Mouse (Mus musculus) liver, adult 2 months (tissue): ENCODE data around the gene Tle6. TPM values are rescaled to one million over a fixed set of nuclear protein-coding genes. Genes with fewer than 3 reads are reported as not detected.

Source experiments
- DNase-seq: peaks from one replicate; pipeline ENCODE4 v3.0.0-alpha.2; 2011; ENCODE audit warnings: low read depth, low spot score; ENCODE audit errors: extremely low read depth
- H3K27ac ChIP-seq: fragments of 200-500 bp; replicated peaks from 2 replicates; pipeline ENCODE4 v1.5.1; 2012; ENCODE audit warnings: low read depth, mild to moderate bottlenecking, control low read depth, inconsistent platforms, low read length; ENCODE audit not compliant: insufficient read depth
- H3K27me3 ChIP-seq: fragments of 200-500 bp; 2 replicates; pipeline ENCODE4 v1.6.1; 2012; ENCODE audit warnings: mild to moderate bottlenecking, moderate library complexity, low read length, inconsistent platforms; ENCODE audit not compliant: control insufficient read depth, insufficient read depth
- H3K36me3 ChIP-seq: fragments of 200-500 bp; 2 replicates; pipeline ENCODE4 v1.6.1; 2012; ENCODE audit warnings: low read length, inconsistent platforms; ENCODE audit not compliant: control insufficient read depth, insufficient read depth
- H3K4me1 ChIP-seq: fragments of 200-500 bp; 2 replicates; pipeline ENCODE4 v1.6.1; 2011; ENCODE audit warnings: low read length; ENCODE audit not compliant: control insufficient read depth, insufficient read depth
- H3K4me3 ChIP-seq: fragments of 200-500 bp; 2 replicates; pipeline ENCODE4 v1.5.1; 2011; ENCODE audit warnings: low read depth, mild to moderate bottlenecking, control low read depth, low read length, moderate library complexity; ENCODE audit not compliant: insufficient read depth
- H3K79me2 ChIP-seq: fragments of 200-500 bp; 2 replicates; pipeline ENCODE4 v1.6.1; 2012; ENCODE audit warnings: inconsistent platforms, mild to moderate bottlenecking, low read length, moderate library complexity; ENCODE audit not compliant: control insufficient read depth, insufficient read depth
- H3K9ac ChIP-seq: fragments of 200-500 bp; 2 replicates; pipeline ENCODE4 v1.6.1; 2012; ENCODE audit warnings: low read depth, mild to moderate bottlenecking, control low read depth, inconsistent platforms, low read length
- CTCF ChIP-seq: fragments of 200-500 bp; IDR thresholded peaks from 2 replicates; pipeline ENCODE4 v1.5.1; 2011; ENCODE audit warnings: low read depth, low read length, control low read depth
- POLR2A ChIP-seq: fragments of 200-500 bp; IDR thresholded peaks from 2 replicates; pipeline ENCODE4 v1.6.1; 2011; ENCODE audit warnings: low read length, control low read depth; ENCODE audit not compliant: insufficient read depth; ENCODE audit errors: extremely low read depth
- WGBS: fragments of 180-500 bp; shearing (Covaris S2); methylation state at CpG from one replicate; pipeline ENCODE4 v1.1.7; 2018; 5-methylcytosine and 5-hydroxymethylcytosine counted together
- polyA plus RNA-seq: library from polyadenylated mRNA; depleted of rRNA; stranded (reverse); fragments of >200 nt; gene quantifications from 2 replicates; pipeline ENCODE4 v1.2.3, GENCODE M21; 2012
- total RNA-seq: library from RNA; depleted of rRNA; stranded (reverse); fragments of >200 nt; gene quantifications from 2 replicates; pipeline ENCODE4 v1.2.3, GENCODE M21; 2014

Gene Tle6
- total and polyA plus RNA-seq, 2 experiments, result 1.6 to 3.5 TPM

- no peak overlapping the region for H3K9ac ChIP-seq
- no peak overlapping the region for H3K4me3 ChIP-seq
- no peak for TF ChIP-seq POLR2A
- no peak for TF ChIP-seq CTCF
- no peaks in the 10 kb centered on the region for H3K36me3 ChIP-seq
- peaks cover 6% of the 10 kb centered on the region; the same call in 1 of the 2 replicates for H3K4me1 ChIP-seq
- H3K27me3 ChIP-seq, result no peaks in the 10 kb centered on the region
- no peak overlapping the region for H3K27ac ChIP-seq
- no peaks in the 10 kb centered on the region for H3K79me2 ChIP-seq
- DNase-seq, result no peak
- WGBS, result 56% methylated on average over 3 of the region's 3 CpGs
These were observed 2.5 kb downstream of the Tle6 start for GRCm38 (mm10) chr10:81598342-81598741.

GRCm38 (mm10) chr10:81597137-81597950 is 3.5 kb downstream of the Tle6 start:
- Histone ChIP-seq H3K79me2 (no peaks in the 10 kb centered on the region), H3K4me3 (peak overlapping the region; percentile 36; the same call in 1 of the 2 replicates), H3K27me3 (no peaks in the 10 kb centered on the region), H3K27ac (no peak overlapping the region), H3K4me1 (peaks cover 4% of the 10 kb centered on the region; the same call in 1 of the 2 replicates), H3K9ac (peak overlapping the region; percentile 48), H3K36me3 (no peaks in the 10 kb centered on the region)
- WGBS, result 17% methylated on average over 12 of the region's 12 CpGs
- no peak for DNase-seq
- TF ChIP-seq POLR2A, result no peak
- TF ChIP-seq CTCF, result no peak

GRCm38 (mm10) chr10:81596611-81597010 is 4.3 kb downstream of the Tle6 start:
- no peaks in the 10 kb centered on the region for H3K36me3 ChIP-seq
- WGBS, result 16% methylated on average over 10 of the region's 10 CpGs
- H3K4me3 ChIP-seq, result no peak overlapping the region
- no peaks in the 10 kb centered on the region for H3K79me2 ChIP-seq
- no peak overlapping the region for H3K9ac ChIP-seq
- H3K27ac ChIP-seq, result no peak overlapping the region
- DNase-seq, result no peak
- no peaks in the 10 kb centered on the region for H3K27me3 ChIP-seq
- H3K4me1 ChIP-seq, result peaks cover 2% of the 10 kb centered on the region; the same call in 1 of the 2 replicates
- TF ChIP-seq POLR2A (no peak), CTCF (no peak)

GRCm38 (mm10) chr10:81595599-81595998 is 5.3 kb downstream of the Tle6 start:
- H3K4me1 ChIP-seq, result no peaks in the 10 kb centered on the region
- no peaks in the 10 kb centered on the region for H3K27me3 ChIP-seq
- H3K27ac ChIP-seq, result no peak overlapping the region
- no peak overlapping the region for H3K4me3 ChIP-seq
- H3K9ac ChIP-seq, result no peak overlapping the region
- H3K36me3 ChIP-seq, result no peaks in the 10 kb centered on the region
- H3K79me2 ChIP-seq, result no peaks in the 10 kb centered on the region
- TF ChIP-seq POLR2A, result no peak
- no peak for TF ChIP-seq CTCF
- WGBS, result 72% methylated on average over 5 of the region's 5 CpGs
- DNase-seq, result no peak

- Histone ChIP-seq H3K9ac (no peak overlapping the region), H3K4me1 (no peaks in the 10 kb centered on the region), H3K36me3 (no peaks in the 10 kb centered on the region), H3K79me2 (no peaks in the 10 kb centered on the region), H3K27me3 (no peaks in the 10 kb centered on the region), H3K4me3 (no peak overlapping the region), H3K27ac (no peak overlapping the region)
- WGBS, result 88% methylated on average over 18 of the region's 18 CpGs
- TF ChIP-seq CTCF, result no peak
- DNase-seq, result no peak
These were observed 6.9 kb downstream of the Tle6 start for GRCm38 (mm10) chr10:81593935-81594334.

GRCm38 (mm10) chr10:81593223-81593622 is 7.7 kb downstream of the Tle6 start:
- no peak for DNase-seq
- TF ChIP-seq CTCF (no peak), POLR2A (no peak)
- 80% methylated on average over 4 of the region's 4 CpGs for WGBS
- H3K4me1 ChIP-seq, result no peaks in the 10 kb centered on the region
- H3K79me2 ChIP-seq, result no peaks in the 10 kb centered on the region
- no peak overlapping the region for H3K27ac ChIP-seq
- no peaks in the 10 kb centered on the region for H3K27me3 ChIP-seq
- H3K36me3 ChIP-seq, result no peaks in the 10 kb centered on the region
- H3K9ac ChIP-seq, result no peak overlapping the region
- no peak overlapping the region for H3K4me3 ChIP-seq
